Mouse (Mus musculus) T-helper 17 cell (primary cell): ENCODE measurements at regions not wholly inside any gene's neighbourhood (a gene's known extent, or its start where the extent isn't known, plus 50 kb on each side); places are given as distances from the start of the nearest gene placed in this dataset.

Source experiments
- in situ Hi-C, 2 experiments: fragments of 300-600 bp; cut with MboI, MseI; formaldehyde crosslinking; loops; 1 replicate in 1 of 2; 2 replicates in 1 of 2; pipeline ENCODE4 v1.15.1; 2025; ENCODE audit warnings: high pct_unique_total_duplicates in 2 of 2

DNA sequence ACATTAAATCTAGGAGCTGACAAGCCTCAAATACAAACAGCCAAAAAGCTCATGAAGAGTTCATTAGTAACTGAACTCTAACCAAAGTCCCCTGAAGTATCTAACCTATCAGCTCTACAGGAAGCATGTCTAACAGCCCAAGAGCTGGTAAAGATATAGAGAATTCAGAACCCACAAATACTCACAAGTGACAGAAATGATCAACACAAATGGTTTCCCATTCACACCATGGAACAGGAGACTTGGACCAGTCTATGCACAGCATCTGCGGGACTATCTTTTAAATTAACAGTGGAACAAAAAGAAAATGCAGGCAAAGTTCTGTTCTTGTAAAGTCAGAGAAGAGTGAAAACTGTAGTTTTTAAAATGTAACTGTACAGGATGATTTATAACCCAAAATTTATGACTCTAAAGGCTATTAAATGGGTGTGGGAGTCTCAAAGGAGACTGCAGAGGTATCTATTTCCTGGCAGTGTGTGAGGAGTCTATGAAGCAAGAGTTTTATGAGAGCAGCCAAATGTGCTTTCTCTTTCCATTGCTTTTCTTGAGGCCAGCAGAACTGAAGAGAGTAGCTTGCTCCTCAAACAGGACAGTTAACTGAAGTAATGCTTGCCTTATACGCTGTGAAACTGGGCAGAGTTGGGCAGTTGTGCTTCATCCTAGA lies 152.7 kb upstream of the Mad2l1 start:
- in situ Hi-C loops = no loop called here

DNA sequence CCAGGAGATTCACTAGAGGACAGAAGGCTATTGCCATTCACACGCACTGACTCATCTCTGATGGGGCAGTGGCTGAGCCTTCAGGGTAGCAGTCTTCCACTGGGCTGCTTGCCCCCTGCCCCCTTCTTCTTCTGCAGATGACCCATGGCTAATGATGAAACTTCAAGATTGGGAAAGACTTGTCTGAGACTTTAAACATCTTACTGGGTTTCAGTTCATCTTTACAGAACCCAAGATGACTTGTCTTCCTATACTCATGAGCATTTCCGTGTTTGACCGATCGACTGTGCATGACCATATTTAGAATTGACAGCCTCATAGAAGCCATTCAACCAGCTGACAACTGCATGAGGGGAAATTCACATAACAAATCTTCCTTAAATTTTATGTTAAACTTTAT lies 140.0 kb upstream of the Mad2l1 start:
- in situ Hi-C loops = no loop called here

DNA sequence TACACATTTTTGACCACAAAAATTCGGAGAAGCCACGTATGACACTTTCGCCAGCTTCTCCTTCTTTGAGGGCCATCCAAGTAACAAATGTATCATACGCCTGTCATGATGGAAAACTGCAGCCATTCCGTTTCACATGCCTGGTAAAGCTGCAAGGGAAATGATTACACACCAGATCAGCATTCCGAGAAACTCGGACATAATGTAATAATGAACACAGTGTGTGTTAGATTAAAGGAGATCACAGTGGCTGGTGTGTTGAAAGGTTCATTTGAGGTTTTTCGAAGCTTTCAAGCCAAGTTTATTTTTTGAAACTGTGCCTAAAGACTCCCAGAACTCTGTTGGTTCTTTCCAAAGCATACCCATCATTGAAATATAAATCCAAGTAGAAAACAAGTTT lies 137.8 kb upstream of the Mad2l1 start:
- in situ Hi-C loops = no loop called here

DNA sequence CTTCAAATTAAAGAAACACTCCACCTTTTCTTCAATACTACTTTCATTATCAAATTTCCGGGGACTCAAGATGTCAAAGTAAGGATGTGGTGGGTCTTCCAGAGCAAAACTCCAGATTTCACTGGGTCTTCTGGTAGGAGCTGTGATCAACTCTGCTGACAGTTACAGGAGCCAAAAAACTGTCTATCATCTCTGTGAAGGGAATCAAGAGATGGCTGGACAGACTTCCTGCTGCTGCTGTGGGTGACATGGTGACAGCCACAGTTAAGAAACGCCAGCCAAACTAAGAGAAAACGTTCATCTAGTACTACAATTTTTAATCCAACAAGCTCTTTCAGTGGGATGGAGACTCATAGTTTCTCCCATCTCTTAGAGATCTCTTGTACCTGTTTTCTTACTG lies 136.5 kb upstream of the Mad2l1 start:
- in situ Hi-C loops = no loop called here

DNA sequence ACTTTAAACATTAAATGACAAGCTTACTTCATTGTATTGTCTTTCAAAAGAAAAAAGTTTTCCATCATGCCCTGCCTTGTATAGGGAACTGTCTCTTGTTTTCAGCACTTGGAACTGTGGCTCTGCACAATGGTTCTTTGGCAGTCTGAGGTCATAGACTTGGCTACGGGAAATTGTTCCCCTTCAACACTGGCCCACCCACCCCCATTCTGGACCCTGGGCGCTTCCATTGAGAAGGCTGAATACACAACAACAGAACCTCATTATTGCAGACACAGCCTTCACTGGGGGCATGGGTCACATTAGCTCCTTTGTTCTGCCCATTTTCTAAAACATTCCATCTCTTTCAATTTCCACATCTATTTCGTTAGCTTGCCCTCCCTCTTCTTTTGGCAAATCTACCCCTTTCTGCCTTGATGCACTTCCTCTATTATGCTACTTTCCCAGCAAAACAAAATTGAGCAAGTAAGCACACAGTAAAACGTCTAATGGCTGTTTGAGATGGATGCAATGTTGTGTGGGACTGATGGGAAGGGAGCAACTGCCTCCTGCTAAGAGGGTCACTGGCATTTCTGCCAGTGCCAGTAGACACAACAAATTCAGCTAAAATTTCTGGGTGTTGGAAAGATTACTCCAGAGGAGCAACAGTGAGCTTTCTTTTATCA lies 136.0 kb upstream of the Mad2l1 start:
- in situ Hi-C loops = no loop called here

DNA sequence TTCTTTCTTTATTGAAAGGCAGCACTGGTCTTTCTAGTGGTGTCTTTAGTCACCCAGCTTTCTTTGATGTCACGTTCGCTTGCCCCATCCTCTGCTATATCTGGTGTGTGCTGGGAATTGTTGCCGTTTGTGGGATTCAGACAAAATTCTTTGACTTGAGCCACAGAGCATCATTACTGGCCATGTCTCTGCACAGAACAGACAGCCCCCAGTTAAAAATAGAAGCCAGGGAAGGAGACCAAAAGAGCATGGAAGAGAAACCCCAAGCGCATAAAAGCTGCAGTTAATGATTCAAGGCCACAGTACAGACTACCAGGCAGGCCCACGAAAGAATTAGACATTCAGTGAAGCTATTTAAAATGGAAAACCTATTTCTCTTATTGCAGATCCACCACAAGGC lies 133.7 kb upstream of the Mad2l1 start:
- in situ Hi-C loops = no loop called here

DNA sequence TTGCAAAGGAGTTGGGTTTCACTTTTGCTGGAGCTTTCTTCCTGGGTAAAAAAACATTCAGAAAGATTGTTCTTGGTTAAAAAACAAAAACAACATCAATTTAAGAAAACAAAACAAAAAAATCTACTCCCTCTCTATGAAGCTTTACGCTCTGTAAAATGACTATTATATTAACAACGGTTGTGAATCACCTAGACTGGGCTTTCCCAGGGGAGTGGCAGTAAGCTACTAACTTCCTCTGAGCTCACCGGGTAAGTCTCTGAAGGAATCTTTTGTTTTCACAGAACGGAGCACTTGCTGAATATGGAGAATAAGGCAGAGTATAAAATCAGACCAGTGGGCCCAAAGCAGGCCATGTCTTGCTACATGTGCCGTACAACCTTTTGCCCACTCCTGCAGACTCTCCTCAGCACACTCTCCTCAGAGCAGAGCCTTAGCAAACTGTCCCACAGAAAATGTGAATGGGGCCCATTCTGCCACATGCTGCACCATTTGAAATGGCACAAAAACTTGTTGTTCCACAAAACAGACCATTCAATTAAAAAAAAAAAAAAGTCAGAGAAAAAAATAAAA lies 133.2 kb upstream of the Mad2l1 start:
- in situ Hi-C loops = no loop called here

DNA sequence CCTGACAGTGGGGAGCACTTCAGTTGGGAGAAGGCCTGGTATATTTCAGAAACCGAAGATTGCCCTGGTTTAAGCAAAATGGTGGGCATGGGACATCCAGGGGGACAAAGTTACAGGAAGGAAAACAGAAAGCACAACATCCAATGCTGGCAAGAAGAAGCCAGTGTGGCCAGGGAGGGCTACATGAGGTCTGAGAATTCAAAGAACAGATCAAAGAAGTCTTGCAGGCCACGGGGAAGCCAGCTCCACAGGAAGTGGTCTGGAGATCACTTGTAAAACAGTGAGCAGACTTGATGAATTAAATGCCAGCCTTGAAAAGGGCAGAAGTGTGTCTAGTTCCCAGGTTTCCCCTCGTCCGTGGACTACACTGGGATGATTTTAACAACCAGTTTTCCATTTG lies 120.4 kb upstream of the Mad2l1 start:
- in situ Hi-C loops = no loop called here

DNA sequence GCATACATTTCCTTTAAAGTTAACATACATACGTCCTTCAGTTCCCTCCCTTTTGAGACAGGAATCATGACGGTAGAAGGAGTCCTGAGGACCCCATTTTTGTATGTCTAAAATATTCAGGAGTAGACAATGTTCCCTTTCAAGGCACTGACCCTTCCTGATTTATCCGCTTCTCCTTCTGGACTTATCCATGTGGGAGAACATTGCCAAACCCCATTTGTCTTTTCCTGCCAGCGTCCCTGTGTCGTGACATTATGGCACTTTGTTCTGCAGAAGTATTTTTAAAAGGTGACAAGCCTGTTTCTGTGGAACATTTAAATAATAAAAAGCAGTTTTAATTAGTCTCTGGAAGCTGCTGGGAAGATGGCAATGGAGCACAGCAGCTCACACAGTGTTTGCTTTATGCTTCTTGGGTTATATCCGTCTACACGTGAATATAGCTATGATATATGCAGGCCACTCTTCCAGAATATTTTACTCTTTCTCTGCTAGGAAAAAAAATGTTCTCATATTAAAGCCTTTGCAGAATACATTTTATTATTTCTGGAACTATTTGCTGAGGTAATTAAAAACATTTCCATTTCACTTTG lies 115.6 kb upstream of the Mad2l1 start:
- in situ Hi-C loops = no loop called here

DNA sequence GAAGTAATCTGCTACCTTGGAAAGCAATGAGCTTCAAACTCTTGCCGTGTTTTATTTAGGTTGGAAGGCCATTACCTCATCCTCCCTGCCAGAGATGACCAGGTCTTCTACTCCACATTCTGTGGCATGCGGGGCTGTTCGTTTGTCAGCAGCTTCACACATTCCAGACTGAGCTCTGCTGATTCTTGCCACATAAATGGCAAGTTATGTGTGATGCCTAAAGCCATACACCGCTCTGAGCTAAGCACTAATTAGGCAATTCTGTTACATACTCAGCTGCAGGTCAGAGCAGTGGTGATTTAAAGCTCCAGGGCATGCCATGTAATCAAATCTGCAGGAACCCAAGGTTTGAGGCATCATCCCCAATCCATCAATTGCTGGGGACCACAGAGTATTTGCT lies 106.8 kb upstream of the Mad2l1 start:
- in situ Hi-C loops = no loop called here

DNA sequence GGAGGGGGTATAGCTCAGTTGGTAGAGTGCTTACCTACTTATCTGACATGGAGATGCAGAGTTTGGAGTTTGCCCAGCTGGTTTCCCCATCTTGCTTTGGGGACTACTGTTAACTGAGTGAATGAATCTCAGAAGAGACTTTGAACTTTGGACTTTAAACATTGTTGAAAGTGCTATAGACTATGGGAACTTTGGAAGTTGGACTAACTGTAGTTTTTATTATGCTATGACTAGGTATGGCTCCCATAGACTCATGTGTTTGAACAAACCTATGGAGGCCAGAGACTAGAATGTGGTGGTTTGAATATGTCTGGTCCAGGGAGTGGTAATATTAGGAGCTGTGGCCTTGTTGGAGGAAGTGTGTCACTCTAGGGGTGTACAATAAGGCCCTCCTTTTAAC lies 84.8 kb upstream of the Mad2l1 start:
- in situ Hi-C loops = loop anchor here in 1 of 2 experiments (25.0 kb wide), 1 partner anchor 588 kb away; no protein-coding TSS in a partner anchor

DNA sequence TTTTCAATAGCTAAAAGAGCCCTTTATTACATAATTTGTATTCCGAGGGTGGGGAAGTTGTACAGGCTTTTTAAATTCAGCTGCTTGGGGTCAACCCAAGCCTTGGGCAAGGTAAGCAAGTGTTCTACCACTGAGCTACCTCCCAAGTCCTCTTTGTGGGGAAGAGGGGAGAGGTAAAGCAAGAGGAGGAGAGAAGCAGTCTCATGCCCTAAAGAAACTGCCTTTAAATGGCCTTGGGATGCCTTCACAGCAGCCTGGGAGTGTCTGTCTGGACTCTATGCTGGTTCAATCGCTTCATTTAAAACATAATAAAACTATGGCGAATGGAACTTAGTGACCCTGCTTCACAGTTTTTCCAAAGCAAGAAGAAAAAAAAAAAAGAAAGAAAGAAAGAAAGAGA lies 77.0 kb upstream of the Mad2l1 start:
- in situ Hi-C loops = loop anchor here in 1 of 2 experiments (25.0 kb wide), 1 partner anchor 596 kb away; no protein-coding TSS in a partner anchor

DNA sequence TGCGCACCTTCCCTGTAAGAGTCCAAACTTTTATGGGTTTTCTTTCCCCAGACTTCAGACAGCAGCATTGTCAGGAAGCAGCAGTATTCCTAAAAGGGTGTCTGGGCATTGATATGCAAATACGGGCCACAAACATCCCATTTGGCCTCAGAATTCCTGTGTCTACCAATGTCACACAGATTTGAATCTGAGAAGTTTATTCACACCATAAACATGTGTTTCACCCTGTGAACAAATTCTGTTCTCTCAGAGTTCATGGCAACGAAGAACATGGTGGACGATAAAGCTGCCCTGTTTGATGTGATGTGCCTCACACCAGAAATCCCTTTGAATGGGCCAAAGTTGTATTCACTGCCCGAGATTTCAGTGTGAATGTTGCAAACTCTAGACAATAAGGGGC lies 70.7 kb upstream of the Mad2l1 start:
- in situ Hi-C loops = loop anchor here in 1 of 2 experiments (25.0 kb wide), 1 partner anchor 602 kb away; no protein-coding TSS in a partner anchor

DNA sequence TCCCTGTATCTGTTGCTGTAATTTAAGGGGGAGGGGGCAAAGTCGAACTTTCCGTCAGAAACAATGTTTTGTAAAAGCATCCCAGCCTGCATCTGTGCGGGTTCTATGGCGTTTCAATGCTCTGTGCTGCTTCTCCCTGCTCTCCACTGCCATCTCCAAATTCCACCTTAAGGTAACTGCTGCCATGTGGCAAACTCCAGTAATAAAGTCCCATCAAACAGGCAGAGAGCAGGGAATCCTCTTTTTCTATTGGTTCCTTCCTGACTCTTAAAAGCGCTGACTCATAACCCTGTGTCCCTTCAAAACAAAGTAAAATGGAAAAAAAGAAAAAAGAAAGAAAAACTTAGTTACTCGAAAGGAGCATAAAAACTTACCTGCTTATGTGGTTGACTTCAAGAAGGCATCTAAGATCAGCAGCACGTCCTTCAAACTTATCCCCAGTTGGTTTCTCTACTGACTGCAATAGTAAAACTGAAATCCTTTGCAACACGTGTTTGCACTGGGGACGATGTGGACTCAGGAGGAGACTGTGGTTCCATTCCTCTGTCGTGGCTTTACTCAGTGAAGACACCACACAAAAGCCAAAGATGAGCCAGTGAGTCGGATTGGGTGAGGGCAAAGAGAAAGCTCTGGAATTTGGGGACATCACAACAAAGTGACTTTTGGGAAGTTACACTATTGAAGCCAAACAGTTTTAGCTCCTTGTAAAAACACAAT lies 69.9 kb upstream of the Mad2l1 start:
- in situ Hi-C loops = loop anchor here in 1 of 2 experiments (25.0 kb wide), 1 partner anchor 603 kb away; no protein-coding TSS in a partner anchor

DNA sequence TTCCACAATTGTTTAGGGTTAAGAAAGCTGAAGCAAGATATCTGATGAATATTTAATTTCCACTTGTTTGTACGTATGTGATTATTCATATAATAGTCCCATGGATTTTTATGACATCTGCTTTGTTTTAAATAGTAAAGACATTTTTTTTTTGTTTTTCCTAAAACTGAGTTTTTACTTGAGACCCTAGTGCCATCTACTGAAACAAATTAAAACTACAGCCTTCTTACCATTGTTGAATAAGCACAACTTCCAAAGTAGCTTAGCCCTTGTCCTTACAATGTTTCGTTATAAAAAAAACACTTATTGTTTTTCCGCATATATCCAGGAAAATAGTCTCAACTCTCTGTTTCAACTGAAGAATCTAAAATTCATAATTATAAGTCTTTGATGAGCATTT lies 68.4 kb upstream of the Mad2l1 start:
- in situ Hi-C loops = loop anchor here in 1 of 2 experiments (25.0 kb wide), 1 partner anchor 604 kb away; no protein-coding TSS in a partner anchor

DNA sequence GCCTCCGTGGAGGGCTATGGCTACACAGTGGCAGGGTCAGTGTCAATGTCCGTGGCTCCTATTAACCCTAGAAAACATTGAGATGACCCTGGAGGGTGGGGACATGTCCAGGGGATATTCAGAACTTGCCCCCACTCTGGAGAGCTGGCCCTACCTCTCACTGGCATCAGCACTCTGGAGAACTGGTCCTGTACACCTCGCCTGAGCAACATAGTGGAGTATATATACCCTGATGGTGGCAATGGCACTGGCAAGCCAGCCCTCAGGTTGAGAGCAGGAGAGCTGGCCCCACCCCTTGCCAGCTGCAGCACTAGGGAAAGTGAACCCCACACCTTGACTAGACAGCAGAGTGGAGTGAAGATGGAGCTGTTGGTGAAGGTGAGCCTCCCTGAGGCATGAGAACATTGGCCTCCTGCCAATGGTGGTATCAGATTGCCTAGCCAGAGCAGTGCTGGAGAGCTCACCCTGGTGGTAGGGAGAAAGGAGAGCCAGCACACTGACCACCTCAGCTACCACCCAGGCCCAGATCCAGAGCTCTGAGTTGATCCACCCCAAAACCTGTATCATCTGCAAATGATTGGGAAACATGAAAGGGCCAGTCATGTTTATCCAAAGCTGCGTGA lies 64.5 kb upstream of the Mad2l1 start:
- in situ Hi-C loops = loop anchor here in 1 of 2 experiments (25.0 kb wide), 1 partner anchor 608 kb away; no protein-coding TSS in a partner anchor

DNA sequence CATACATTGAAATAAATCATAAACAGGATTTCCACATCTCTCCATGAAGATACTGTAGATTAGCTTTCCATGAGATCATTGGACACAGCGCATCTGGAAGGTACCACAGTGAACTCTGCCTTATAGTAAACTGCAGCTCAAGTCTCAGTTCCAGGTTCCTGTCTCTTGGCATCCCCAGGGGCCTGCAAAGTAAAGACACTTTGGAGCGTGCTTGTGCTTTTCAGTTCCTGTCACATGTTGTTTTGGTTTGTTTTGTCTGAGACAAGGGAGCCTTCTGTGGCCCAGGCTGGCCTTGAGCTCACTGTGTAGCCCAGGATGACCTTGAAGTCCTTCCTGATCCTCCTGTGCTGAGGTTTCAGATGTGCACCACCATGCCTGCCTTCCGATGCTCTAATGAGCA lies 63.4 kb upstream of the Mad2l1 start:
- in situ Hi-C loops = loop anchor here in 1 of 2 experiments (25.0 kb wide), 1 partner anchor 609 kb away; no protein-coding TSS in a partner anchor

DNA sequence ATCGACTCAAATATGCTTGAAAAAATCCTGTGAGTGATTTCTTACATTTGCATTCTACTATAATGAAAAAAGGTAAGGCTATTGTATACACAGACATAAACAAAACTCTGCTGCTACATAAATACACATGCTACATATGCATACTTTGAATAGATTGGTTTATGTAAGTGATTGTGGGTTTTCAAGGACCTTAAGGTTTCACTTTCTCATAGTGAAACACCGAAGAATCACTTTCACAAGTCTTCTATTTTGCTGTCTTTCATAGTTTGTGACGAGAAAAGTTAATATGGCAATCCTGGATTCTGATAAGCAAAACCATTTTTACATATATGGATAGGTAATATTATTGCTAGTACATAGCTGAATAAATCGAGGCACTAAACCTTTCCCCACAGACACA lies 62.5 kb upstream of the Mad2l1 start:
- in situ Hi-C loops = loop anchor here in 1 of 2 experiments (25.0 kb wide), 1 partner anchor 610 kb away; no protein-coding TSS in a partner anchor

DNA sequence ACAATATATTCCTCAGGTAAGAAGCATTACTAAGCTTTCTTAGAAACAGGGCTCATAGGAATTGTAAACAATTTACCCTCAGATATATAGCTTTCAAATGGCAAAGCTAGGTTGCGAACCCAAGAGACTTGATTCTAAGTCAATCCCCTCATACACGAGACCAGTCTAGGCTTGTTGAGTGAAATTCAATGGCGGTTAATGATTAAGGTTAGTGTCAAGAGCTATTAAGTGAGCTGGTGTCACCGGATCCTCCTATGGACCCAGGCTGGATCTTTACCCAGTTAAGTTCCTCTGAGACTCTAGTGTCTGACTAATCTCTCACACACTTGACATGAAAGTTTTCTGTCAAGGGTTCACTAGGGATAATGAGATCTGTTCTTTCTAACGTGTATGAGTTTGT lies 57.6 kb upstream of the Mad2l1 start:
- in situ Hi-C loops = no loop called here

DNA sequence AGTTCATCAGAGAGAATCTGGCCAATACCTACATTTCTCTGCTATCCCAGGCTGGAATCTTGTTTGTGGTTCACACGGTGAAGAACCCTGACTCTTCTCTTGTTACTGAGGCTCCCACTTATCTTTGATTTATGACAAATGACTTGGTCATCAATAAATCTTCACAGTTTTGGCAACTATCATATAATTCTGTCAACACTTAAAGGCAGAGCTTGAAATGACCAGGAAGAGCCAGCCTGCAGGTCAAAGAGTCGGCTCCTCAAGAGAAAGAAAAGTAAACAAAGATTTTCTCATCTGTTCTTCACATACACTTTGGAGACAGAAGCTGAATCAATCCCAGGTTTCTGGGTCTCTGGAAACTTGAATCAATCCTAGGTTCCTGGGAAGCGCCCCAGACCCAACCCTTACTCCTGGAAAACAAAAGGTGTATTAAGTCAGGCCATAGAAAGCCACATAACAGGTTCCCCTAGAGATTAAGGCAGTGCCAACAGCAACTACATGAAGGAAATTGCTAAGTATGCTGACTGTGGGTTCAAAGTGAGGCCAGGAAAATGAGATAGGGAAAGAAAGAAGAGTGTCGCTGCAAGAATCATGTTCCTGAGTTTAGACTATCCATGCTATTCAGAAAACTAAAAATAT lies 56.7 kb upstream of the Mad2l1 start:
- in situ Hi-C loops = no loop called here

DNA sequence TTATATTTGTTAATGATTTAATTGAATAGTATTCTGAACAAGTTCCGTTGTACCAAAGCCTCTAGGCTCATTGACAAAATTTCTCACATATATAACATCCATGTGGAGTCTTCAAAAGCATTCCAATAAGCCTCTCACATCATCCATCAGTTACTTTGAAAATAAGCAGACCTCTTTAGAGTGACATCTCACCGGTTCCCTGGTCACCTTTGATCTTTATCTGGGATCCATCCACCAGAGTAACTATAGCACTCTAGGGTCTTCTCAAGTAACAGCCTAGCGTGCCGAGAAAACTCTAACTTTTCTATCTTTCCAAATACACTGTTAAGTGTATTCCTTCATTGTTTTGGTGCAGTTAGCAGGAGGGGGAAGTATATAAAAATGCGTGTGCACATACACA lies 55.6 kb upstream of the Mad2l1 start:
- in situ Hi-C loops = no loop called here
